Mouse (Mus musculus): Measurements from ENCODE around the gene Ascc2.

DNA sequence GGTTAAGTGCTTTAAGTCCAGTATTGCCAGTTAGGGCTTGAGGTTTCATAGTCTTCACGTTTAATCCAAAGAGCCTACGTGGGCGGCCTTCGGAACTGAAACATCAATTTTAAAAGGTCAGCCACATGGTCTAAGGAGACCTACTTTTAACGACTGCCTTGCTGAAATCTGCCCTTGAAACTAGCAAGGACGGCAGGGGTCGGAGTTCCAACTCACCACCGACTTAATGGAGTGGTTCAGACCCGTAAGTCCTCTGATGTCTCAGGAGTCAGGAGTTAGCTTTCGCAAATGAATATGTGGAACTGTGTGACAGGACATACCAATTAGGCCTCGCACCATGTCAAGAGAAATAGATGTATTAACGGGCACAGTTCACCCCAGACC is 66.1 kb downstream of the Ascc2 start:
- no peak for TF ChIP-seq CTCF (IDR thresholded peaks at IDR 0.05; ENCODE audit: insufficient read depth, low read depth, low read length)
- no peak for TF ChIP-seq POLR2A (IDR thresholded peaks at IDR 0.05; ENCODE audit: insufficient read depth, low read depth, low read length)
